Mouse (Mus musculus): Measurements from ENCODE around the gene B130006D01Rik. TPM values are rescaled to one million over a fixed set of nuclear protein-coding genes. Genes with fewer than 3 reads are reported as not detected.

B130006D01Rik gene
- polyA plus RNA-seq, 1 experiment: 0.15 TPM

DNA sequence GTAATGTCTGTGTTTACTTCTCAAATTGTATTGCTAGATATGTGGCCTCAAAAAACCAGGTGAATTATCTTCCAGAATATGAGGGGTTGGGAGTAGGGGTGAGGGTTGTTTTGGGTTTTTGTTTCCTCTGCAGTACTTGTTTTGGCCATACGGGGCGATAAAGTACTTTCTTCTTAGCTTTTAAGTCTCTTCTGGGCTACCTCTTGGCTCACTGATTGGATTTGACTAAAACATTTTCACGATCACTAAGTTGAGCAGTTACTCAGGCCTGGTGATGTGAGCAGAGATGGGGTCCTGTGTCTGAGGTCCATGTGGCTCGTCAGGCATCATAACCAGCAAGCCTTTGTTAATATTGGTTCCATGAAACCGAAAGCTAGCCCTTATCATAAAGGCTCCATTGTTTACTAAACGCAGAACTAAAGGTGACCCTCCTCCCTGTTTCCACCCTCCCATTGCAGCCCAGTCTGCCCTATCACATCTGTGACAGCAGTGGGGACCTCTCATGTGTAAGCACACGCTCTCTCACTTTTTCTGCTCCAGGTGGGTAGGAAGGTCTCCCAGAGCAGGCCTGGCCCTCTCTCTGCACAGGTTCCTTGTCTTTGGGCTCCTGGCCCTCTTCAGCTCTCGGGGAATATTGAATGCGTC is 47.5 kb downstream of the B130006D01Rik start:
- DNase-seq (ENCODE audit: low spot score): no peak

DNA sequence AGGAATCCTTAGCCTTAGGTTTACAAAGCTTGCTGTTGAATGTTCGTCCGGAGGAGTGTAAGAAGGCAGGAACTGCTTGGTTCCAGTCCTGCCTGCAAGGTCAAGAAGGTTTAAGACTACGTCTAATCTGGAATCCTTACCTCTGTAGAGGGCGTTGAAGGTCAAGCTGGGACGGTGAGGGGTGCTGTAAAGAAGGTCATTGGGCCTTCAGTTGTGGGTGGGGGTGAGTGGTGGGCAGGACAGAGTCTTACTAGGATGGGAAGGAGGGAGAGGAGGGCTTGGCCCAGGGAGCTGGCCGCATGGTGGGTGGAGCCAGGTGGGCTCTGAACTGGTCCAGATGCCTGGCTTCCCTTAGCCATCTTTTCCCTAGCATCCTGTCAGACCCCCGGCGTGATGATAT is 48.3 kb downstream of the B130006D01Rik start:
- no peak for DNase-seq (ENCODE audit: low spot score)

DNA sequence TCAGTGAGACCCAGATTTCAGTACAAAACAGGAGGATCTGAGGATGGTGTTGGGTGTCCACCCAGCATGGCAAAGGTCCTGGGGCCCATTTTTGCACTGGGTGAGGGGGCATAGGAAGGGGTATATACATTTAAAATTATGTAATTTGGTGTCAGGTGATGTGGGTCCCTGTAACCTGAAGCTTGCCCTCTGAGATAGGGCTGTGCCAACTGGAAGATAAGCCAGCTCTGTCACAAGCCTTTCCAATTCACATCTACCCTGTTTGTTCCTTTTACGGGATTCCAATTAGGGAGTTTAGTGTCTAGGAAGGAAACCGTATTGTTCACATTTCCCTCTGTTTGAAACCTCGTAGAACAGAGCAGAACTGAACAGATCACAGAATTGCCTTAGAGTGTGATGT is 49.9 kb downstream of the B130006D01Rik start:
- no peak for DNase-seq (ENCODE audit: low spot score)

Other genes with a start within 250 kb of the B130006D01Rik start
- gene Nxph3, start 209.0 kb upstream of the B130006D01Rik start, polyA plus RNA-seq (2012; rRNA removed): 2.3 and 3.4 TPM in 2 replicates
- 4.1 and 4.2 TPM in 2 replicates for gene Ngfr, start 135.9 kb upstream of the B130006D01Rik start, polyA plus RNA-seq (2012; rRNA removed)
- 160 and 185 TPM in 2 replicates for gene Phb, start 56.6 kb upstream of the B130006D01Rik start, polyA plus RNA-seq (2012; rRNA removed)
- gene Zfp652, start 10.9 kb upstream of the B130006D01Rik start, polyA plus RNA-seq (2012; rRNA removed): 20.8 and 30.7 TPM in 2 replicates
- gene Phospho1, start 100.9 kb downstream of the B130006D01Rik start, polyA plus RNA-seq (2012; rRNA removed): 33.2 and 40.8 TPM in 2 replicates
- gene Gngt2, start 113.6 kb downstream of the B130006D01Rik start, polyA plus RNA-seq (2012; rRNA removed): 21.0 and 24.5 TPM in 2 replicates
- 8.1 and 10.1 TPM in 2 replicates for gene Abi3, start 118.9 kb downstream of the B130006D01Rik start, polyA plus RNA-seq (2012; rRNA removed)
- gene B4galnt2, start 191.3 kb downstream of the B130006D01Rik start, polyA plus RNA-seq (2012; rRNA removed): not detected in 2 replicates